Mouse (Mus musculus): Measurements from ENCODE around the gene Ipo13.
A peak's percentile ranks its signal among the peaks of the same experiment; 100 is the strongest.

Gene Ipo13

GRCm38 (mm10) chr4:117914591-117915442 is at the start of gene Ipo13:
Gene Ipo13, minus strand, starts transcription at chr4:117914999.
- DNase-seq, result peak; percentile 93

GRCm38 (mm10) chr4:117957492-117957891 is 42.7 kb upstream of the Ipo13 start:
- no peak for DNase-seq

GRCm38 (mm10) chr4:117947493-117947892 is 32.7 kb upstream of the Ipo13 start:
- no peak for DNase-seq

- no peak for DNase-seq
Measured at GRCm38 (mm10) chr4:117946639-117947305, 32.0 kb upstream of the Ipo13 start.

GRCm38 (mm10) chr4:117943317-117943716 is 28.5 kb upstream of the Ipo13 start:
- no peak for DNase-seq

- no peak for DNase-seq
Measured at GRCm38 (mm10) chr4:117936964-117937363, 22.2 kb upstream of the Ipo13 start.

GRCm38 (mm10) chr4:117934081-117934480 is 19.3 kb upstream of the Ipo13 start:
- DNase-seq, result no peak

- no peak for DNase-seq
Measured at GRCm38 (mm10) chr4:117933248-117933647, 18.4 kb upstream of the Ipo13 start.

- DNase-seq, result peak; percentile 30
Measured at GRCm38 (mm10) chr4:117929391-117929881, 14.6 kb upstream of the Ipo13 start, which contains the start of gene Artn. Gene Artn, minus strand, starts transcription at chr4:117929763.

GRCm38 (mm10) chr4:117928699-117929241 is 14.0 kb upstream of the Ipo13 start:
- peak; percentile 45 for DNase-seq

- peak; percentile 38 for DNase-seq
Measured at GRCm38 (mm10) chr4:117928234-117928633, 13.4 kb upstream of the Ipo13 start.

GRCm38 (mm10) chr4:117926545-117927482 is 12.0 kb upstream of the Ipo13 start:
- DNase-seq, result peak; percentile 57

GRCm38 (mm10) chr4:117924916-117925315 is 10.1 kb upstream of the Ipo13 start:
- no peak for DNase-seq

GRCm38 (mm10) chr4:117923450-117923849 is 8.7 kb upstream of the Ipo13 start:
- no peak for DNase-seq

GRCm38 (mm10) chr4:117921358-117921757 is 6.6 kb upstream of the Ipo13 start:
- DNase-seq, result no peak

- no peak for DNase-seq
Measured at GRCm38 (mm10) chr4:117918762-117919161, 4.0 kb upstream of the Ipo13 start.

GRCm38 (mm10) chr4:117918261-117918660 is 3.5 kb upstream of the Ipo13 start:
- DNase-seq, result no peak

GRCm38 (mm10) chr4:117917847-117918246 is 3.0 kb upstream of the Ipo13 start:
- no peak for DNase-seq

- DNase-seq, result no peak
Measured at GRCm38 (mm10) chr4:117917402-117917801, 2.6 kb upstream of the Ipo13 start.

GRCm38 (mm10) chr4:117916386-117916785 is 1.6 kb upstream of the Ipo13 start:
- DNase-seq, result no peak

- no peak for DNase-seq
Measured at GRCm38 (mm10) chr4:117915489-117916105, 798 bp upstream of the Ipo13 start.

GRCm38 (mm10) chr4:117914031-117914430 is 768 bp downstream of the Ipo13 start:
- DNase-seq, result peak; percentile 82
